Mouse (Mus musculus): ENCODE data around the gene Hprt.
"Not testable (repeated sequence)": the region's sequence is repeated elsewhere in the genome, so short reads cannot be mapped to it uniquely, and the experiment has no call there.

DNA sequence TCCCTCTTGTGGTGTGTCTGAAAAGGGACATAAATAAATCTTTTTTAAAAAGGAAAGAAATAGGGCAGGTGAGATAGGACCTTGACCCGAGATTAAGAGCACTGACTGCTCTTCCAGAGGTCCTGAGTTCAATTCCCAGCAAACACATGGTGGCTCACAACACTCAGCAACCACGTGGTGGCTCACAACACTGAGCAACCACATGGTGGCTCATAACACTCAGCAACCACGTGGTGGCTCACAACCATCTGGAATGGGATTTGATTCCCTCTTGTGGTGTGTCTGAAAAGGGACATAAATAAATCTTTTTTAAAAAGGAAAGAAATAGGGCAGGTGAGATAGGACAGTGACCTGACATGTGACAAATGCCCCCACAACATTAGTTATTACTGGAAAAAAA, 36.3 kb downstream of the Hprt start:
- not testable (repeated sequence) for TF ChIP-seq CTCF (IDR thresholded peaks at IDR 0.05; ENCODE audit: borderline replicate concordance, extremely low read depth, insufficient read depth, insufficient read length); POLR2A (IDR thresholded peaks at IDR 0.05; ENCODE audit: borderline replicate concordance, extremely low read depth, insufficient read depth, insufficient read length, poor library complexity, severe bottlenecking)

All from brain, embryonic 14.5 days (tissue).